Mouse (Mus musculus) kidney, adult 9 months (tissue): ENCODE measurements around the gene Mcee.

Source experiments
- DNase-seq: peaks from one replicate; pipeline ENCODE4 v3.0.0; 2022

The Mcee gene

GRCm38 (mm10) chr7:64439595-64440518 is 47.5 kb downstream of the Mcee start:
- no peak for DNase-seq

- DNase-seq = no peak
Observed at GRCm38 (mm10) chr7:64440519-64440918, 48.1 kb downstream of the Mcee start.

DNA sequence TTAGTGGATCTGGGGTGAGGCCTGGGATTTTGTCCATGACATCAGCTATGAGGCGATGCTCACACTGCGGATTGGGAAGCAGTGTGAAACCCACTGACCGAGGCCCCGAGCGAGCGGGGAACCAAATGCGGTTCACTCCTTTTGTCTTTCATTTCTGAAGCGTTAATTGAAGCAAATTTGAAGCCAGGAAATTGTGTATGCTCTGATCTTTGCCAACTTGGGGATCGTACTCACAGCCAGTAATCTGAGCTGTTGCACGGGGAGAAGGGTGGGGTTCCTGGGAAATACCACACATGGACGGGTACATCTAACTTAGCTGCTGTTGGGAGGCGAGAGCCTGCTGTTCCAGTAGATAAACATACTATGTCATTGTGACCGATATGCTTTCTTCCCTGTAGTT is 58.2 kb downstream of the Mcee start:
- DNase-seq = no peak

DNA sequence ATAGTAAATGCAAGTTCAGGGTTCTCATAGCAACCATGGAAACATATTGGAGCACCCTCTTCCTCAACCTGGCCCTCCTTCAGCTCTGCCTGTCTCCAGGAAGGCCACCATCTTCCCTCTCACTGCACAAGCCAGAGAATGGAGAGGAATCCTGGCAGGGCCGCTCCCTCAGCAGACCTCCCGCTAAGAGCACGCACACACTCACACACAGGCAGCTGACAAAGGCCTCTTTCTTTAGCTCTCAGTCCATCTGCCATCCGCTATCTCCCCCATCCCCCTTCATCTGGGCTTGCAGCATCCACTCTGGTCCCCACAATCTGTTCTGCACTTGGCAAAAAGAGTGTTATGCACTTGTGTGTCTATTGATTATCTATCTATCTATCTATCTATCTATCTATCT is 59.0 kb downstream of the Mcee start:
- DNase-seq = no peak

DNA sequence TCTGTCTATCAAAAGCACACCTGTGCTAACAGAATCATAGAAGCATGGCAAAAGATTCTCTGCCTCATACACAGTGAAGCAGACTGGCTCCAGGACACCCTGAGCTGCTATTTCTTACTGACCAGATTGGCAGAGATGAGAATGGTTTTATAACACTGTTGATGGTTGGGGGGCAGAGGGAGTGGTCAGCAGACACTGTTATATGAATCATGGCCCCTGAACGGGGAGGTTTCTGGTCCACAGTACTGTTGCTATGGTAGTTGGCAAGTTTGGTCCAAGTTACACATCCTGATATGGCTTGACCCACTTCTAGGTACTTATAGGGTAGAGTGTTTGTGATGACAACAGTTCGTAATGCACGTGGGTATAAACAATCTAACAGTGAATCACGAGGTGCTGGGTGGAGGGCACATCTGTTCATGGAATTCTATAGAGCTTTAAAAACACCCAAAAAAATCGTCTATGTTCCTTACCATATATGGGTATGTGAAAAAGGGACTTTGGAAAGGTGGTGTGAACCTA is 59.5 kb downstream of the Mcee start:
- no peak for DNase-seq

DNA sequence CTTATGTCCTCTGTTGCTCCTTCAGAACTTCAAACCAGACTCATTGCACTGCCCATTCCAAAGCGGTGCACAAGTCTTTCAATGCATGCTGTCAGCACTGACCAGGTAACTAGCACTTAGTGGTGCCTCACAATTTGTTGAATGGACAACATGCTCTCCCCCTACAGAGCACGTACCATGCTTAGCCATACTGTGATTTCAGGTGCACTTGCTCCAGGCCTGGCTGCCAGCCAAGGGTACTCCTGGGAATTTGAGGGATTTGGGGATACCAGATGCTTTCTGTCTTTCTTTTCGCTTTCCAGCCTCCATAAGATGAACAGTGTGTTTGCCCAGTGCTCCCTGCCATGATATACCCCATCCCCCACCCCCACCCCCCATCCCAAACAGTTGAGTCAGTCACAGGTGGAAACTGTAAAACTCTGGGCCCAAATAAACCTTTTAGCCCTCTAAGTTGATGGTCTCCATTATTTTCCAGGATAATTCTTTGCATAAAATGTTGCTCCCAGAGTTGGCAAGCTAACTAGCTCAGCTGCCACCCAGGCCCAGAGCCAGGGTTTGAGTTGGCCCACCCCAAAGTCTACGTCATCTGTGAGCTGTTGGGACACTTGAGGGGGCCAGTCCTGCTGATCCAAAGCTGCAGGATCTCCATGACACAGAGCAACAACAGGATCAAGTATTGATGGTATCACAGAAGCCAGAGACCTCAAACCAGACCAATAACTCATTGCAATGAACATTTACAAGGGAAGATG is 60.2 kb downstream of the Mcee start:
- DNase-seq = no peak

DNA sequence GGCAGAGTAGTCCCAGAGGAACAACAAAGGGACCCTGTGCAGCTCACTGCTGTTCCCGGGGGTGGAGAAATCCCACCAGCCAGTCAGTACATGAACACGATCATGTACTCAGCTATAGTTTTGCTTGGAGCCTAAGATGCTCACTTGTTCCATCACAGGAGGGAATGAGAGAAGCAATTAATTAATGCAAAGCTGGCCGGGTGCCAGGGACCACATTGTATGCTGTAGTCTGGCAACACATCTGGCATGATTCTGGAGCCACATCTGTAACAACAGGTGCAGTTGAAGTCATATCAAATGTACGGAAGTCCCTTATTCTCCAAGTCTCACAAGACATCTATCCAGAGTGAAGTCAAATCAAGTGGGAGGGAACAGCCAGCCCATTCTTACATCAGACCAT is 63.8 kb downstream of the Mcee start:
- DNase-seq = no peak

DNA sequence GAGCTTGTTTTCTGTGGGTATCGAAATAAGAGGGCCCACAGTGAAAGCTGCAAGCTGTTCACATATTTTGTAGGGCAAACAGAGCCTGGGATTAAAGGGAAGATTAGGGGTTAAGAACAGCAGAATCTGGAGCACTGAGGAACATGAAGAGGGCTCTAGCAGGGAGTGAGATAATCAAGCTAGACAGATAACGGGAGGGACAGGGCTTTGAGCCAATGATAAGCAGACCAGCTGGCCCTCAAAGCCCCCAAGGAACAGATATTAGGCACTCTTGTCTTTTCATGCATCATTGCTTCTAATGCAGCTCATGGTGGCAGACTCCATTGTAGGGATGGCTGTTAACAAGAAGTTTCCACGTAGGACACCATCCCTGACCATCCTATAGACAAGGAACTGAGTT is 64.3 kb downstream of the Mcee start:
- DNase-seq = no peak

DNA sequence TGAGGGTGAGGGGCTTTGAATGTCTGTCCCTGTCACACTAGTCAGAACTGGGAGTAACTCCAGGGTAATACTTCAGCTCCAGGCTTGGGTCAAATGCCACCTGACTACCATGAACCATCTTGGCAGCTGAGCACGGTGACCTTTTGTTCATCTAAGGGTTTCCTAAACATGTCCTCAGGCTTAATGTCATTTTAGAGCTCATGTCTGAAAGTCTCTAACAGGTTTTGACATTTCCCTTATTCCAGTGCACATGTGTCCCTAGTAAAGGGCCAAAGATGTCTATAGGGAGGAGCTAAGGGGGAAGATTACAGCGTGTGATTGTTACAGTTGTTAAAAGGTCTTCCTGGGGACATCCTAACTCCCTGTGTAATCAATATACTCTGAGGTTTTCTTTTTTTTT is 65.4 kb downstream of the Mcee start:
- no peak for DNase-seq
